ENCODE assay signal across 18 mouse cellular contexts in the genomic region with DNA sequence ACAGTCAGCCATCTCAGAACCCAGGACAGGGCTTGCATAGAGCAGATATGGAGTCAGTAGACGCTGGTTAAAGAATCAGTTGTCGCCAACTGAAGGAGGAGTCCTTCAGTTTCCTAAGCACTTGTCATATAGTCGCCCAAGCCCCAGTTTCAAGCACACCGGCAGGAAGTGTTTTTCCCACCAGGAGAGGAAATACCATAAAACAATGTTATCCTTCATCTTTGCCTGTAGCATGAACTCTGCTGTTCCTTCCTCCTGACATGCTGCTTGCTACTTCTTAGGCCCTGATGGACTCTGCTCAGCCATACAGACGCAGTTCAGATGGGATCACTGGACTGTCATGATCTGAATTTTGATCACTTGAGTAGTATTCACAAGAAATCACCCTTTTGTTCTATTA. TPM values are rescaled to one million over a fixed set of nuclear protein-coding genes. Genes with fewer than 3 reads are reported as not detected.
DNase-seq lines count a peak whose midpoint lies in the region; ATAC-seq and TF ChIP-seq lines count a peak whose summit lies in the region.
"Had no signal": no experiment of that assay in that cellular context is flagged by ENCODE, and none has a peak within 500 bp of the region (broad histone marks: within the 10 kb centered on the region; RNA-seq: fewer than 3 reads in every experiment).

No protein-coding gene starts in this region.

- no peak for TF ChIP-seq CTCF in lung, embryonic 14.5 days (IDR thresholded peaks at IDR 0.05; ENCODE audit: low read depth)

- no peaks in the 10 kb centered on the region for H3K9me3 ChIP-seq in heart, embryonic 12.5 days (replicated peaks)
- H3K9me3 ChIP-seq in lung, embryonic 14.5 days (ENCODE audit: low read depth, low read length) = no peaks in the 10 kb centered on the region
- no peaks in the 10 kb centered on the region for H3K9me3 ChIP-seq in heart, embryonic 16.5 days (replicated peaks; ENCODE audit: control insufficient read depth, low read length)
- H3K9me3 ChIP-seq in forebrain, embryonic 11.5 days (ENCODE audit: control insufficient read depth, low read length) = no peaks in the 10 kb centered on the region
- H3K9me3 ChIP-seq: intestine, embryonic 15.5 days; liver, embryonic 13.5 days had no signal

- no peak overlapping the region for H3K4me2 ChIP-seq in heart, embryonic 12.5 days
- no peak overlapping the region for H3K4me2 ChIP-seq in lung, embryonic 14.5 days
- no peak overlapping the region for H3K4me2 ChIP-seq in heart, embryonic 16.5 days (ENCODE audit: low read depth, low read length)
- no peak overlapping the region for H3K4me2 ChIP-seq in forebrain, embryonic 11.5 days (ENCODE audit: low read depth, low read length, severe bottlenecking)
- H3K4me2 ChIP-seq: hindbrain, embryonic 14.5 days; intestine, embryonic 15.5 days; liver, embryonic 13.5 days had no signal

- no peaks in the 10 kb centered on the region for H3K27me3 ChIP-seq in heart, embryonic 12.5 days (replicated peaks)
- H3K27me3 ChIP-seq in lung, embryonic 14.5 days (ENCODE audit: insufficient read depth, low read length) = no peaks in the 10 kb centered on the region
- H3K27me3 ChIP-seq in heart, embryonic 16.5 days (ENCODE audit: control insufficient read depth, insufficient read depth, low read length) = no peaks in the 10 kb centered on the region
- 0 out of 2 replicates have a peak, but pooled peaks cover 2% of the 10 kb centered on the region for H3K27me3 ChIP-seq in forebrain, embryonic 11.5 days (ENCODE audit: control insufficient read depth, insufficient read depth, low read length)
- H3K27me3 ChIP-seq: intestine, embryonic 15.5 days; liver, embryonic 13.5 days; megakaryocyte, embryonic 14.5 days had no signal

- H3K36me3 ChIP-seq in heart, embryonic 12.5 days = peaks cover 38% of the 10 kb centered on the region
- H3K36me3 ChIP-seq in lung, embryonic 14.5 days (ENCODE audit: insufficient read depth) = peaks cover 49% of the 10 kb centered on the region
- peaks cover 10% of the 10 kb centered on the region; the same call in 1 of the 2 replicates for H3K36me3 ChIP-seq in heart, embryonic 16.5 days (ENCODE audit: control insufficient read depth, insufficient read depth)
- no peaks in the 10 kb centered on the region for H3K36me3 ChIP-seq in forebrain, embryonic 11.5 days (ENCODE audit: control insufficient read depth, insufficient read depth, low read length)
- H3K36me3 ChIP-seq: intestine, embryonic 15.5 days; liver, embryonic 13.5 days had no signal

- peak overlapping the region; percentile 14; the same call in 1 of the 2 replicates for H3K27ac ChIP-seq in heart, embryonic 12.5 days (ENCODE audit: poor library complexity, severe bottlenecking)
- no peak overlapping the region for H3K27ac ChIP-seq in lung, embryonic 14.5 days (ENCODE audit: low read depth)
- H3K27ac ChIP-seq in heart, embryonic 16.5 days (ENCODE audit: low read length) = peak overlapping the region; percentile 56
- H3K27ac ChIP-seq in forebrain, embryonic 11.5 days (ENCODE audit: low read depth, low read length) = no peak overlapping the region
- H3K27ac ChIP-seq: hindbrain, embryonic 14.5 days; intestine, embryonic 15.5 days; liver, embryonic 13.5 days had no signal

- peaks cover 77% of the 10 kb centered on the region for H3K4me1 ChIP-seq in heart, embryonic 12.5 days (replicated peaks)
- no peaks in the 10 kb centered on the region for H3K4me1 ChIP-seq in lung, embryonic 14.5 days (ENCODE audit: insufficient read depth)
- H3K4me1 ChIP-seq in heart, embryonic 16.5 days (ENCODE audit: control insufficient read depth, insufficient read depth, low read length) = peaks cover 40% of the 10 kb centered on the region
- H3K4me1 ChIP-seq in forebrain, embryonic 11.5 days (replicated peaks; ENCODE audit: control insufficient read depth, insufficient read depth, low read length) = 0 out of 2 replicates have a peak, but pooled peaks cover 2% of the 10 kb centered on the region
- H3K4me1 ChIP-seq: intestine, embryonic 15.5 days had no signal

- no peak for ATAC-seq in heart, embryonic 12.5 days (ENCODE audit: insufficient number of reproducible peaks, low FRiP score)
- no peak for ATAC-seq in lung, embryonic 14.5 days (ENCODE audit: insufficient read depth)
- no peak; the same call in 1 of the 2 replicates for ATAC-seq in heart, embryonic 16.5 days (replicated peaks; ENCODE audit: extremely low read depth, insufficient read depth, low FRiP score)
- 0 out of 2 replicates have a peak, but pooled peaks have one; percentile 13 for ATAC-seq in megakaryocyte-erythroid progenitor cell, adult 5-6 weeks (replicated peaks; ENCODE audit: low FRiP score, low TSS enrichment, poor library complexity, severe bottlenecking)
- no peak for ATAC-seq in forebrain, embryonic 11.5 days (replicated peaks; ENCODE audit: low FRiP score)
- ATAC-seq: forebrain, embryonic 16.5 days; intestine, embryonic 15.5 days; midbrain, embryonic 16.5 days had no signal

- no peak overlapping the region for H3K4me3 ChIP-seq in heart, embryonic 12.5 days
- H3K4me3 ChIP-seq in lung, embryonic 14.5 days (ENCODE audit: low read depth, low read length) = no peak overlapping the region
- no peak overlapping the region for H3K4me3 ChIP-seq in heart, embryonic 16.5 days (ENCODE audit: low read length)
- H3K4me3 ChIP-seq in forebrain, embryonic 11.5 days (ENCODE audit: low read depth, low read length) = no peak overlapping the region
- H3K4me3 ChIP-seq: erythroblast, embryonic 14.5 days; intestine, embryonic 15.5 days; liver, embryonic 13.5 days; megakaryocyte, embryonic 14.5 days had no signal

- H3K9ac ChIP-seq in heart, embryonic 12.5 days = no peak overlapping the region
- H3K9ac ChIP-seq in lung, embryonic 14.5 days = no peak overlapping the region
- H3K9ac ChIP-seq in heart, embryonic 16.5 days (ENCODE audit: low read length) = no peak overlapping the region
- H3K9ac ChIP-seq in forebrain, embryonic 11.5 days (ENCODE audit: low read length) = no peak overlapping the region
- H3K9ac ChIP-seq: hindbrain, embryonic 14.5 days; intestine, embryonic 15.5 days; liver, embryonic 13.5 days had no signal

- DNase-seq in heart, postnatal 4 days = no peak
- peak; percentile 37 for DNase-seq in lung, embryonic 14.5 days
- DNase-seq in lung, postnatal 14 days = no peak
- no peak for DNase-seq in forebrain, embryonic 11.5 days (ENCODE audit: low spot score)
- DNase-seq: adrenal gland, postnatal 25 days; cerebellum, adult 8-10 months; layer of hippocampus, postnatal 36 days; liver, embryonic 13.5 days; thymus, adult 18-20 months had no signal

- 56% methylated on average over 5 of the region's 5 CpGs for WGBS in heart, embryonic 12.5 days
- 57% methylated on average over 5 of the region's 5 CpGs for WGBS in lung, embryonic 14.5 days
- 55% methylated on average over 5 of the region's 5 CpGs for WGBS in heart, embryonic 16.5 days
- WGBS in forebrain, embryonic 11.5 days = 80% methylated on average over 5 of the region's 5 CpGs

RNA-seq across cellular contexts. Expression of a gene that starts 25.4 kb away (rescaled TPM):
- 36.8 and 41.0 TPM in 2 replicates for polyA plus RNA-seq in heart, embryonic 12.5 days (2016; fragmentation: Nextera tagmentation; extraction: Ambion mirVana)
- 100 to 1,000 TPM; 102 to 103 TPM for total RNA-seq in heart, postnatal 4 days (2021)
- polyA plus RNA-seq in lung, embryonic 14.5 days (2014; fragmentation: Nextera tagmentation; extraction: Ambion mirVana) = 55.3 and 57.7 TPM in 2 replicates
- polyA plus RNA-seq in heart, embryonic 16.5 days (2015; fragmentation: Nextera tagmentation; extraction: Ambion mirVana) = 29.3 and 34.2 TPM in 2 replicates
- total RNA-seq in megakaryocyte-erythroid progenitor cell, adult 5-6 weeks (2014; fragmentation: Nextera tagmentation) = 8.7 and 8.9 TPM in 2 replicates
- 6.8 and 7.2 TPM in 2 replicates for total RNA-seq in megakaryocyte-erythroid progenitor cell, adult 5-6 weeks (2017)
- 13.8 and 16.5 TPM in 2 replicates for polyA plus RNA-seq in forebrain, embryonic 11.5 days (2014; fragmentation: Nextera tagmentation; extraction: Ambion mirVana)

Comparison
In these comparisons a context has a peak if more than half of its experiments do, and no peak if none do; other contexts are left out.
1. H3K27ac ChIP-seq: peak in heart, embryonic 12.5 days (single experiment) and heart, embryonic 16.5 days (single experiment); none in lung, embryonic 14.5 days (single experiment) and forebrain, embryonic 11.5 days (single experiment).